22 mouse cellular contexts compared by ENCODE assay signal in genomic region chr13:34605884-34606283, GRCm38 (mm10). TPM values are rescaled to one million over a fixed set of nuclear protein-coding genes. Genes with fewer than 3 reads are reported as not detected.
DNase-seq lines count a peak whose midpoint lies in the region; ATAC-seq lines count a peak whose summit lies in the region.
"Had no signal": no experiment of that assay in that cellular context is flagged by ENCODE, and none has a peak within 500 bp of the region (broad histone marks: within the 10 kb centered on the region; RNA-seq: fewer than 3 reads in every experiment).

No protein-coding gene starts in this region.

- no peaks in the 10 kb centered on the region for H3K36me3 ChIP-seq in forebrain, embryonic 10.5 days (replicated peaks)
- no peaks in the 10 kb centered on the region for H3K36me3 ChIP-seq in forebrain, embryonic 14.5 days (ENCODE audit: control insufficient read depth, insufficient read depth, low read length)
- H3K36me3 ChIP-seq in neural tube, embryonic 13.5 days, result no peaks in the 10 kb centered on the region
- no peaks in the 10 kb centered on the region for H3K36me3 ChIP-seq in midbrain, embryonic 13.5 days
- H3K36me3 ChIP-seq: heart, embryonic 12.5 days; hindbrain, embryonic 15.5 days had no signal

- no peak overlapping the region for H3K4me3 ChIP-seq in forebrain, embryonic 10.5 days
- no peak overlapping the region for H3K4me3 ChIP-seq in forebrain, embryonic 14.5 days (ENCODE audit: low read depth, low read length)
- no peak overlapping the region for H3K4me3 ChIP-seq in neural tube, embryonic 13.5 days
- no peak overlapping the region for H3K4me3 ChIP-seq in midbrain, embryonic 13.5 days (replicated peaks)
- H3K4me3 ChIP-seq: heart, embryonic 12.5 days; hindbrain, embryonic 15.5 days; layer of hippocampus, adult 2 months had no signal

- H3K4me2 ChIP-seq in forebrain, embryonic 14.5 days (ENCODE audit: low read length), result no peak overlapping the region
- H3K4me2 ChIP-seq in neural tube, embryonic 13.5 days, result no peak overlapping the region
- no peak overlapping the region for H3K4me2 ChIP-seq in midbrain, embryonic 13.5 days (replicated peaks)
- H3K4me2 ChIP-seq: heart, embryonic 12.5 days; hindbrain, embryonic 15.5 days had no signal

- H3K27ac ChIP-seq in forebrain, embryonic 10.5 days, result peak overlapping the region; percentile 44; the same call in 1 of the 2 replicates
- no peak overlapping the region for H3K27ac ChIP-seq in forebrain, embryonic 14.5 days (ENCODE audit: low read depth, low read length)
- H3K27ac ChIP-seq in neural tube, embryonic 13.5 days (replicated peaks), result no peak overlapping the region
- H3K27ac ChIP-seq in midbrain, embryonic 13.5 days, result no peak overlapping the region
- H3K27ac ChIP-seq: hindbrain, embryonic 15.5 days; layer of hippocampus, adult 2 months had no signal

- no peak overlapping the region for H3K9ac ChIP-seq in forebrain, embryonic 14.5 days (ENCODE audit: low read length)
- 0 out of 2 replicates have a peak overlapping the region, but pooled peaks have one; percentile 5 for H3K9ac ChIP-seq in neural tube, embryonic 13.5 days
- no peak overlapping the region for H3K9ac ChIP-seq in midbrain, embryonic 13.5 days (replicated peaks)
- H3K9ac ChIP-seq: heart, embryonic 12.5 days; hindbrain, embryonic 15.5 days had no signal

- H3K9me3 ChIP-seq in forebrain, embryonic 10.5 days, result no peaks in the 10 kb centered on the region
- no peaks in the 10 kb centered on the region for H3K9me3 ChIP-seq in forebrain, embryonic 14.5 days (replicated peaks; ENCODE audit: control insufficient read depth, low read length)
- H3K9me3 ChIP-seq in neural tube, embryonic 13.5 days, result no peaks in the 10 kb centered on the region
- H3K9me3 ChIP-seq in midbrain, embryonic 13.5 days, result no peaks in the 10 kb centered on the region
- H3K9me3 ChIP-seq: heart, embryonic 12.5 days; hindbrain, embryonic 15.5 days had no signal

- ATAC-seq in forebrain, embryonic 14.5 days, result no peak
- no peak for ATAC-seq in neural tube, embryonic 13.5 days (ENCODE audit: low read depth)
- peak; percentile 62; the same call in 1 of the 2 replicates for ATAC-seq in midbrain, embryonic 13.5 days
- ATAC-seq: intestine, embryonic 16.5 days had no signal

- WGBS in forebrain, embryonic 10.5 days, result 69% methylated on average over 3 of the region's 3 CpGs
- 75% methylated on average over 3 of the region's 3 CpGs for WGBS in forebrain, embryonic 14.5 days
- WGBS in neural tube, embryonic 13.5 days, result 51% methylated on average over 3 of the region's 3 CpGs
- whole genome bisulfite sequencing in midbrain, embryonic 13.5 days, result 56% methylated on average over 3 of the region's 3 CpGs

- no peaks in the 10 kb centered on the region for H3K27me3 ChIP-seq in forebrain, embryonic 10.5 days (ENCODE audit: poor library complexity, severe bottlenecking)
- no peaks in the 10 kb centered on the region for H3K27me3 ChIP-seq in forebrain, embryonic 14.5 days (replicated peaks; ENCODE audit: control insufficient read depth, insufficient read depth, low read length)
- no peaks in the 10 kb centered on the region for H3K27me3 ChIP-seq in neural tube, embryonic 13.5 days
- H3K27me3 ChIP-seq in midbrain, embryonic 13.5 days, result no peaks in the 10 kb centered on the region
- H3K27me3 ChIP-seq: heart, embryonic 12.5 days; hindbrain, embryonic 15.5 days had no signal

- DNase-seq in forebrain, embryonic 10.5 days (ENCODE audit: extremely low spot score, low spot score), result no peak
- DNase-seq in forebrain, embryonic 14.5 days (ENCODE audit: low spot score), result no peak
- DNase-seq in neural tube, embryonic 10.5 days (ENCODE audit: extremely low spot score, low spot score), result no peak
- peak; percentile 8 for DNase-seq in retina, postnatal 1 day
- DNase-seq in left cerebral cortex, adult 18-20 months (ENCODE audit: low spot score in 2 of 2), result no peak
- no peak for DNase-seq in embryo, embryonic 10 days (ENCODE audit: low spot score)
- DNase-seq: cerebellum, adult 11-12 months; cerebellum, postnatal 14 days; gastrocnemius, postnatal 25 days; heart, adult 18-20 months; heart, postnatal 10 days; kidney, postnatal 25 days; lung, postnatal 10 days; thymus, adult 18-20 months; thymus, postnatal 36 days had no signal

- peaks cover 13% of the 10 kb centered on the region for H3K4me1 ChIP-seq in forebrain, embryonic 10.5 days
- no peaks in the 10 kb centered on the region for H3K4me1 ChIP-seq in forebrain, embryonic 14.5 days (ENCODE audit: control insufficient read depth, insufficient read depth, low read length)
- no peaks in the 10 kb centered on the region for H3K4me1 ChIP-seq in neural tube, embryonic 13.5 days (replicated peaks)
- H3K4me1 ChIP-seq in midbrain, embryonic 13.5 days (replicated peaks), result peaks cover 8% of the 10 kb centered on the region
- H3K4me1 ChIP-seq: heart, embryonic 12.5 days had no signal

RNA-seq across cellular contexts. Expression of gene Pxdc1, which starts 47.4 kb away (rescaled TPM):
- 4.0 and 5.6 TPM in 2 replicates for polyA plus RNA-seq in forebrain, embryonic 10.5 days (2016; fragmentation: Nextera tagmentation; extraction: Ambion mirVana)
- polyA plus RNA-seq in forebrain, embryonic 14.5 days (2014; fragmentation: Nextera tagmentation; extraction: Ambion mirVana), result 5.1 and 6.7 TPM in 2 replicates
- polyA plus RNA-seq in neural tube, embryonic 13.5 days (2015; fragmentation: Nextera tagmentation; extraction: Ambion mirVana), result 5.5 and 7.7 TPM in 2 replicates
- 7.8 and 8.3 TPM in 2 replicates for polyA plus RNA-seq in midbrain, embryonic 13.5 days (2015; fragmentation: Nextera tagmentation; extraction: Ambion mirVana)
- 1 to 10 TPM; 5.1 to 7.9 TPM for total RNA-seq in left cerebral cortex, adult 18-20 months (2021)
- total RNA-seq: megakaryocyte progenitor cell, adult 5-6 weeks had no signal
